Mouse (Mus musculus): ENCODE data around the gene Ppp1r13b. TPM values are rescaled to one million over a fixed set of nuclear protein-coding genes. Genes with fewer than 3 reads are reported as not detected.
A peak's percentile ranks its signal among the peaks of the same experiment; 100 is the strongest.

Ppp1r13b gene
- polyA plus RNA-seq, 1 experiment from 2014 or later, result 22.9 TPM

- Histone ChIP-seq H3K27me3 (replicated peaks) (no peaks in the 10 kb centered on the region), H3K27ac (peak overlapping the region; percentile 61), H3K9ac (no peak overlapping the region), H3K4me3 (replicated peaks) (peak overlapping the region; percentile 67), H3K4me2 (peak overlapping the region; percentile 76), H3K4me1 (peaks cover 57% of the 10 kb centered on the region), H3K36me3 (0 out of 2 replicates have a peak, but pooled peaks cover 2% of the 10 kb centered on the region), H3K9me3 (no peaks in the 10 kb centered on the region)
- no peak for ATAC-seq (ENCODE audit: insufficient read depth, low FRiP score, low read depth)
- WGBS, result 51% methylated on average over 13 of the region's 13 CpGs
These were observed 91.4 kb downstream of the Ppp1r13b start for GRCm38 (mm10) chr12:111816528-111816927.

- Histone ChIP-seq H3K27ac (peak overlapping the region; percentile 93), H3K4me2 (peak overlapping the region; percentile 76), H3K4me3 (replicated peaks) (peak overlapping the region; percentile 67), H3K27me3 (replicated peaks) (no peaks in the 10 kb centered on the region), H3K36me3 (no peaks in the 10 kb centered on the region), H3K9me3 (no peaks in the 10 kb centered on the region), H3K9ac (peak overlapping the region; percentile 63), H3K4me1 (peaks cover 55% of the 10 kb centered on the region)
- 19% methylated on average over 19 of the region's 19 CpGs for WGBS
- no peak for ATAC-seq (ENCODE audit: insufficient read depth, low FRiP score, low read depth)
These were observed 92.8 kb downstream of the Ppp1r13b start for GRCm38 (mm10) chr12:111814769-111815762.

- H3K9me3 ChIP-seq, result no peaks in the 10 kb centered on the region
- H3K27ac ChIP-seq, result peak within 1 kb of the TSS; percentile 93
- peak within 1 kb of the TSS; percentile 63 for H3K9ac ChIP-seq
- under 1% methylated on average over 86 of the region's 87 CpGs for WGBS
- no peaks in the 10 kb centered on the region for H3K36me3 ChIP-seq
- peak; percentile 97 for ATAC-seq (ENCODE audit: insufficient read depth, low FRiP score, low read depth)
- H3K4me1 ChIP-seq, result peaks cover 58% of the 10 kb centered on the region
- no peaks in the 10 kb centered on the region for H3K27me3 ChIP-seq (replicated peaks)
- H3K4me2 ChIP-seq, result peak within 1 kb of the TSS; percentile 90
- peak within 1 kb of the TSS; percentile 67 for H3K4me3 ChIP-seq (replicated peaks)
These were observed 93.9 kb downstream of the Ppp1r13b start, which contains the start of the genes Xrcc3 and Zfyve21 for GRCm38 (mm10) chr12:111813766-111814617. TSS of gene Xrcc3 (minus strand) at chr12:111813873. TSS of gene Zfyve21 (plus strand) at chr12:111814170.

- peak overlapping the region; percentile 90 for H3K4me2 ChIP-seq
- peak overlapping the region; percentile 67 for H3K4me3 ChIP-seq (replicated peaks)
- whole genome bisulfite sequencing, result 3% methylated on average over 27 of the region's 27 CpGs
- H3K27ac ChIP-seq, result 0 out of 2 replicates have a peak overlapping the region, but pooled peaks have one; percentile 52
- no peaks in the 10 kb centered on the region for H3K27me3 ChIP-seq (replicated peaks)
- ATAC-seq (ENCODE audit: insufficient read depth, low FRiP score, low read depth), result no peak
- H3K36me3 ChIP-seq, result no peaks in the 10 kb centered on the region
- H3K4me1 ChIP-seq, result peaks cover 53% of the 10 kb centered on the region
- H3K9me3 ChIP-seq, result no peaks in the 10 kb centered on the region
- H3K9ac ChIP-seq, result peak overlapping the region; percentile 55
These were observed 94.7 kb downstream of the Ppp1r13b start for GRCm38 (mm10) chr12:111813111-111813765.

GRCm38 (mm10) chr12:111812611-111813010 lies 95.3 kb downstream of the Ppp1r13b start:
- H3K36me3 ChIP-seq, result 0 out of 2 replicates have a peak, but pooled peaks cover 3% of the 10 kb centered on the region
- ATAC-seq (ENCODE audit: insufficient read depth, low FRiP score, low read depth), result no peak
- no peak overlapping the region for H3K27ac ChIP-seq
- no peaks in the 10 kb centered on the region for H3K27me3 ChIP-seq (replicated peaks)
- H3K9ac ChIP-seq, result peak overlapping the region; percentile 55
- 67% methylated on average over 12 of the region's 12 CpGs for WGBS
- H3K4me1 ChIP-seq, result peaks cover 51% of the 10 kb centered on the region
- H3K4me3 ChIP-seq (replicated peaks), result peak overlapping the region; percentile 67
- no peaks in the 10 kb centered on the region for H3K9me3 ChIP-seq
- H3K4me2 ChIP-seq, result peak overlapping the region; percentile 90

GRCm38 (mm10) chr12:111812075-111812474 lies 95.8 kb downstream of the Ppp1r13b start:
- H3K27ac ChIP-seq, result no peak overlapping the region
- no peaks in the 10 kb centered on the region for H3K27me3 ChIP-seq (replicated peaks)
- no peak overlapping the region for H3K4me3 ChIP-seq (replicated peaks)
- no peaks in the 10 kb centered on the region for H3K9me3 ChIP-seq
- peaks cover 48% of the 10 kb centered on the region for H3K4me1 ChIP-seq
- no peak overlapping the region for H3K9ac ChIP-seq
- H3K36me3 ChIP-seq, result 0 out of 2 replicates have a peak, but pooled peaks cover 6% of the 10 kb centered on the region
- ATAC-seq (ENCODE audit: insufficient read depth, low FRiP score, low read depth), result no peak
- no peak overlapping the region for H3K4me2 ChIP-seq
- WGBS, result 83% methylated on average over 13 of the region's 13 CpGs

- no peak overlapping the region for H3K9ac ChIP-seq
- H3K4me3 ChIP-seq (replicated peaks), result no peak overlapping the region
- no peaks in the 10 kb centered on the region for H3K9me3 ChIP-seq
- peak overlapping the region; percentile 27; the same call in 1 of the 2 replicates for H3K4me2 ChIP-seq
- peak overlapping the region; percentile 70 for H3K27ac ChIP-seq
- peak; percentile 32; the same call in 1 of the 2 replicates for ATAC-seq (ENCODE audit: insufficient read depth, low FRiP score, low read depth)
- H3K4me1 ChIP-seq, result peaks cover 26% of the 10 kb centered on the region
- WGBS, result 6% methylated on average over 8 of the region's 9 CpGs
- peaks cover 19% of the 10 kb centered on the region for H3K36me3 ChIP-seq
- H3K27me3 ChIP-seq (replicated peaks), result no peaks in the 10 kb centered on the region
These were observed 98.1 kb downstream of the Ppp1r13b start for GRCm38 (mm10) chr12:111809762-111810161.

GRCm38 (mm10) chr12:111808775-111809174 lies 99.1 kb downstream of the Ppp1r13b start:
- 87% methylated on average over 6 of the region's 6 CpGs for WGBS
- Histone ChIP-seq H3K9ac (no peak overlapping the region), H3K4me3 (replicated peaks) (no peak overlapping the region), H3K4me2 (no peak overlapping the region), H3K36me3 (peaks cover 27% of the 10 kb centered on the region), H3K27ac (no peak overlapping the region), H3K4me1 (peaks cover 25% of the 10 kb centered on the region), H3K9me3 (no peaks in the 10 kb centered on the region), H3K27me3 (replicated peaks) (no peaks in the 10 kb centered on the region)
- no peak for ATAC-seq (ENCODE audit: insufficient read depth, low FRiP score, low read depth)

- peak overlapping the region; percentile 7; the same call in 1 of the 2 replicates for H3K27ac ChIP-seq
- H3K9me3 ChIP-seq, result no peaks in the 10 kb centered on the region
- H3K27me3 ChIP-seq (replicated peaks), result no peaks in the 10 kb centered on the region
- H3K36me3 ChIP-seq, result peaks cover 51% of the 10 kb centered on the region
- H3K4me2 ChIP-seq, result no peak overlapping the region
- no peaks in the 10 kb centered on the region for H3K4me1 ChIP-seq
- ATAC-seq (ENCODE audit: insufficient read depth, low FRiP score, low read depth), result peak; percentile 60; the same call in 1 of the 2 replicates
- no peak overlapping the region for H3K9ac ChIP-seq
- 58% methylated on average over 5 of the region's 5 CpGs for WGBS
- H3K4me3 ChIP-seq (replicated peaks), result no peak overlapping the region
These were observed 104.4 kb downstream of the Ppp1r13b start for GRCm38 (mm10) chr12:111803538-111803937.

GRCm38 (mm10) chr12:111800459-111801183 lies 107.3 kb downstream of the Ppp1r13b start:
- Histone ChIP-seq H3K4me3 (replicated peaks) (no peak overlapping the region), H3K4me1 (no peaks in the 10 kb centered on the region), H3K4me2 (no peak overlapping the region), H3K9me3 (no peaks in the 10 kb centered on the region), H3K27me3 (replicated peaks) (no peaks in the 10 kb centered on the region), H3K9ac (no peak overlapping the region), H3K36me3 (peaks cover 53% of the 10 kb centered on the region), H3K27ac (no peak overlapping the region)
- WGBS, result 81% methylated on average over 10 of the region's 10 CpGs
- ATAC-seq (ENCODE audit: insufficient read depth, low FRiP score, low read depth), result no peak

Data from stomach, embryonic 15.5 days (tissue).